Comparison of ENCODE assay signal across 9 mouse cellular contexts in the genomic region with DNA sequence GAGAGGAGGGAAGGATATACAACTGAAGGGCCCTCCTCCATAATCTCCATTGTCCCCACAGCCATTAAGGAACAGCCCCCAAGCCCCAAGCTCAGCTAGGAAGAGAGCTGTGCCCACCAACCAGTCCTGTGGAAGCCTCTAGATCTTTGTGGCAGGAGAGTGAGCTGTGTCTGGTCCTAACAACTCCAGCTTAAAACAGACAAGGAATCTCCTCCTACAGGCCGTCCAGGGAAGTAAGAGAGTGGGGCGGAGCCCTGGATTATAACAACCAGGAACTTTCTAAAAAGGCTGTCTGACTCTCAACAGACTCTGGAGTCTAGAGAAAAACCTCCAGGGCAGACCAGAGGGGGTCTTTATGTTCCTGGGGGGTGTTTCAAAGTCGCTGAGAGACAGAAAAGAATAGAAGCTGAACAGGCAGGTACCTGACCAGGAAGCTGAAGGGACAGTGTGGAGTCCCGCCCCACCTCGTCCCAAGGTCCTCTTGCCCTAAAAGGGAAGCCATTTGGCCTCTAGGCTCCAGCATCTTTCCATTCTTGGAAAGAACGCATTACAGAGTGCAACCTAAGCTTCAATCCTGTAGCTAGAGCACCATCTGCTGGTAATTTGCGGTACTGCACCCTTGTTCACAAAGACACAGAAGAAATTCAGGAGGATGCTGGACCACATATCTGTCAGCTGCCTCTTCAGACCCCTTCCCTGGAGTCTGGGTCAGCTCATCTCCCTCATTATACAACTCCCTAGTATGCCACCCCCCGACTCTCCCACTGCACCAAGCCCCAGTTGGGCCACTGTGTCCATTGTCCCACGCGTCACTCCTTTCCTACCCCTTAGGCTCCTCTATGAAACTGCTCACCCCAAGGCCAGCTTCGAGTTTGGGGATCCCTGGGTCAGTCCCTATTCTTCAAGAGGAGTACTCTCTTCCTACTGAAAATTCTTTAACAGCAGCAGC. TPM values are rescaled to one million over a fixed set of nuclear protein-coding genes. Genes with fewer than 3 reads are reported as not detected.
DNase-seq lines count a peak whose midpoint lies in the region; ATAC-seq lines count a peak whose summit lies in the region.
"Had no signal": no experiment of that assay in that cellular context is flagged by ENCODE, and none has a peak within 500 bp of the region (broad histone marks: within the 10 kb centered on the region; RNA-seq: fewer than 3 reads in every experiment).

No protein-coding gene starts in this region.

- H3K27me3 ChIP-seq in liver, embryonic 11.5 days (replicated peaks; ENCODE audit: control insufficient read depth, insufficient read depth, low read length), result no peaks in the 10 kb centered on the region
- H3K27me3 ChIP-seq in neural tube, embryonic 12.5 days (replicated peaks), result no peaks in the 10 kb centered on the region

- no peaks in the 10 kb centered on the region for H3K36me3 ChIP-seq in liver, embryonic 11.5 days (ENCODE audit: control insufficient read depth, insufficient read depth, low read length)
- no peaks in the 10 kb centered on the region for H3K36me3 ChIP-seq in neural tube, embryonic 12.5 days

- H3K4me1 ChIP-seq in liver, embryonic 11.5 days (replicated peaks; ENCODE audit: control insufficient read depth, insufficient read depth, low read length), result no peaks in the 10 kb centered on the region
- no peaks in the 10 kb centered on the region for H3K4me1 ChIP-seq in neural tube, embryonic 12.5 days

- DNase-seq in A20 (ENCODE audit: low read depth, low spot score), result peak; percentile 69
- DNase-seq in adrenal gland, adult 2 months, result peak; percentile 66
- peak; percentile 80 for DNase-seq in embryo, embryonic 11.5 days (ENCODE audit: low read depth, low spot score)
- DNase-seq in gastrocnemius, postnatal 4 days (ENCODE audit: low spot score in 2 of 2), result peak; percentile 59 to 83
- DNase-seq in kidney, postnatal 10 days, result peak; percentile 92
- DNase-seq in liver, embryonic 11.5 days (ENCODE audit: low spot score), result peak; percentile 74
- DNase-seq in testis, postnatal 10 days (ENCODE audit: low spot score), result peak; percentile 94

- H3K9me3 ChIP-seq in liver, embryonic 11.5 days (ENCODE audit: control insufficient read depth, low read length), result no peaks in the 10 kb centered on the region
- H3K9me3 ChIP-seq in neural tube, embryonic 12.5 days, result no peaks in the 10 kb centered on the region

- H3K27ac ChIP-seq in liver, embryonic 11.5 days (ENCODE audit: low read depth, low read length), result no peak overlapping the region
- no peak overlapping the region for H3K27ac ChIP-seq in neural tube, embryonic 12.5 days

- 25% methylated on average over 11 of the region's 11 CpGs for WGBS in liver, embryonic 11.5 days
- 23% methylated on average over 11 of the region's 11 CpGs for WGBS in neural tube, embryonic 12.5 days

- no peak overlapping the region for H3K4me2 ChIP-seq in liver, embryonic 11.5 days
- H3K4me2 ChIP-seq in neural tube, embryonic 12.5 days (replicated peaks), result no peak overlapping the region

- ATAC-seq in liver, embryonic 11.5 days (replicated peaks; ENCODE audit: low FRiP score), result no peak
- peak; percentile 69 for ATAC-seq in neural tube, embryonic 12.5 days (ENCODE audit: low FRiP score, low read depth)

- H3K4me3 ChIP-seq in liver, embryonic 11.5 days (ENCODE audit: low read depth, low read length), result no peak overlapping the region
- H3K4me3 ChIP-seq in neural tube, embryonic 12.5 days, result no peak overlapping the region
- H3K4me3 ChIP-seq: erythroblast, embryonic 14.5 days had no signal

- no peak overlapping the region for H3K9ac ChIP-seq in liver, embryonic 11.5 days (ENCODE audit: low read depth, low read length)
- no peak overlapping the region for H3K9ac ChIP-seq in neural tube, embryonic 12.5 days

RNA-seq across cellular contexts. Expression of a gene that starts 12.2 kb away (rescaled TPM):
- not detected for total RNA-seq in adrenal gland, adult 2 months (2021)
- 0.12 TPM in 1 of 2 replicates, not detected in the other for polyA plus RNA-seq in adrenal gland, adult 2 months (2012; rRNA removed)
- total RNA-seq in gastrocnemius, postnatal 4 days (2021), result not detected
- not detected in 2 replicates for polyA plus RNA-seq in liver, embryonic 11.5 days (2014; fragmentation: Nextera tagmentation; extraction: Ambion mirVana)
- not detected in 2 replicates for polyA plus RNA-seq in neural tube, embryonic 12.5 days (2016; fragmentation: Nextera tagmentation; extraction: Ambion mirVana)

RNA-seq across cellular contexts. Expression of a gene that starts 21.0 kb away (rescaled TPM):
- not detected for total RNA-seq in adrenal gland, adult 2 months (2021)
- polyA plus RNA-seq in adrenal gland, adult 2 months (2012; rRNA removed), result not detected in 2 replicates
- total RNA-seq in gastrocnemius, postnatal 4 days (2021), result under 1 TPM; 0.29 to 0.44 TPM
- polyA plus RNA-seq in liver, embryonic 11.5 days (2014; fragmentation: Nextera tagmentation; extraction: Ambion mirVana), result 0.32 and 0.42 TPM in 2 replicates
- 2.7 TPM in 2 replicates for polyA plus RNA-seq in neural tube, embryonic 12.5 days (2016; fragmentation: Nextera tagmentation; extraction: Ambion mirVana)

RNA-seq across cellular contexts. Expression of a gene that starts 33.2 kb away (rescaled TPM):
- total RNA-seq in adrenal gland, adult 2 months (2021), result not detected
- not detected in 2 replicates for polyA plus RNA-seq in adrenal gland, adult 2 months (2012; rRNA removed)
- total RNA-seq in gastrocnemius, postnatal 4 days (2021), result under 1 TPM in 1 of 2 experiments, not detected in 1; 0.29 TPM
- not detected in 2 replicates for polyA plus RNA-seq in liver, embryonic 11.5 days (2014; fragmentation: Nextera tagmentation; extraction: Ambion mirVana)
- polyA plus RNA-seq in neural tube, embryonic 12.5 days (2016; fragmentation: Nextera tagmentation; extraction: Ambion mirVana), result not detected in 2 replicates
- polyA plus RNA-seq: erythroblast, embryonic 14.5 days had no signal

RNA-seq across cellular contexts. Expression of a gene that starts 37.8 kb away (rescaled TPM):
- 1,000 to 10,000 TPM; 1,002 to 1,252 TPM for total RNA-seq in adrenal gland, adult 2 months (2021)
- 121 and 147 TPM in 2 replicates for polyA plus RNA-seq in adrenal gland, adult 2 months (2012; rRNA removed)
- 100 to 1,000 TPM; 842 to 874 TPM for total RNA-seq in gastrocnemius, postnatal 4 days (2021)
- 2,121 and 2,222 TPM in 2 replicates for polyA plus RNA-seq in liver, embryonic 11.5 days (2014; fragmentation: Nextera tagmentation; extraction: Ambion mirVana)
- 1,410 and 1,478 TPM in 2 replicates for polyA plus RNA-seq in neural tube, embryonic 12.5 days (2016; fragmentation: Nextera tagmentation; extraction: Ambion mirVana)

RNA-seq across cellular contexts. Expression of a gene that starts 52.3 kb away (rescaled TPM):
- total RNA-seq in adrenal gland, adult 2 months (2021), result not detected
- polyA plus RNA-seq in adrenal gland, adult 2 months (2012; rRNA removed), result not detected in 2 replicates
- total RNA-seq in gastrocnemius, postnatal 4 days (2021), result not detected
- not detected in 2 replicates for polyA plus RNA-seq in liver, embryonic 11.5 days (2014; fragmentation: Nextera tagmentation; extraction: Ambion mirVana)
- not detected in 2 replicates for polyA plus RNA-seq in neural tube, embryonic 12.5 days (2016; fragmentation: Nextera tagmentation; extraction: Ambion mirVana)
